Mouse (Mus musculus): ENCODE data around the gene Sirt4.

The Sirt4 gene

DNA sequence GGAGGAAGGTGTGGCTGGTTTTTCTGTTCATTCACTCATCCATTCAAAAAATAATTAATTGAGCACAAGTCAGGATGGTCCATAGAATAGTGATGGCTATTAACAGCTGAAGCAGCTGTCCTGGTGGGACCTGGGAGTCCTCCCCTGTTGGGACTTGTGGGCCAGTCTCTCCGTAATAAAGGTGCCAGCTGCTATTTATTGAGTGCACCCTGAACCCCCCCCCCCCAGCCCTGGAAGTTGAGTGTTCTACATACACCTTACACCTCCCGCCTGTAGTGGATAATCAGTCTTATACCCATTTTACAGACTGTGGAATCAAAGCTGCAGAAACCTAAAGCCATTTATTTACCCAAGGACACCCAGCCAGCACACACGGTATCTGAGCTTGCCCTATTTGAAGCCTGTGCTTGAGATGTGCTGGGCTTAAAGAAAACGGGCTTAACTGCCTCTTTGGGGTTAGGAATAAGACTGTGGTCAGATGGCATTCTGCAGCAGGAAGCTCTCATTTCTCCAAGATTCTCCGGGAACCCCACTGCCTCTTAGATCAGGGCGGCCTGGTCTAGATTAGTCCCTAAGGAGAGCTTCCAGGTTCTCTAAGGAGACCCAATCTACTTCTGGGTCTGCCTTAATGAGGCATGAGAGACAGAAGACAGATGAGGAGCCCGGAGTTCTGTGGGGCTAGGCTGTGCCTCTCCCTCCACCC lies 47.1 kb downstream of the Sirt4 start:
- no peak for DNase-seq (ENCODE audit: extremely low read depth, insufficient read length, low spot score)

DNA sequence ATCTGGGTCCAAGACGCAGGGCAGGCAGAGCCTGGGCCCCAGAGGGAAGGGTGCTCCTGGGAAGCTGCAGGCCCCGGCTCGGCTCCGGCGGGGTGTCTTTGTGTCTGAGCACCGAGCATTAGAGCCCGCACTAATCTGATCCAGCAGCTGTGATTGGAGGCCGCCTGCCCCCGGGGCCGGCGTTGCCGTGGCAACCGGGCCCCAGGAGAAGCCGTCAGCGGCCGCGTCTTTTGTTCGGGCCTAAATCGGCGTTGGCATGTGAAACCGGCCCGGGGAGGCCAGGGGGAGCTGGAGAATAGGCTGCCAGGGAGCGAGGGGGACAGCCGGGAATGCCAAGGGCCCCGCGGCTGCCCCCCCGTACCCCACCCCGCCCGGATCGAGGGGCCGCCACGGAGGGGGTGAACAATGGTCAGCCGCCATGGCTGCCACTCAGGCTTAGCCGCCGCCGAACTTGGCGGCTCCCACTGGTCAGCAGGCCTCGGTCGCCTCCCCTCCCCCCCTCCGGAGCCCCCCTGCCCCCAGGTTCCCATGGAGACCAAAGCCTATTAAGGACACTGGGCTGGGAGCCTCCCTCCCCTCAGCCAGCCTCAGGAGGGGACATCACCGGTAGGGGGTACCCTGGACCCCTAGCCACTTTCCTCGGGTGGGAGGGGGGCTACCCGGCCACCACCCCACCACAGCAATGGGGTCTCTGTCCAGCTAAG lies 48.0 kb downstream of the Sirt4 start:
- no peak for DNase-seq (ENCODE audit: extremely low read depth, insufficient read length, low spot score)

DNA sequence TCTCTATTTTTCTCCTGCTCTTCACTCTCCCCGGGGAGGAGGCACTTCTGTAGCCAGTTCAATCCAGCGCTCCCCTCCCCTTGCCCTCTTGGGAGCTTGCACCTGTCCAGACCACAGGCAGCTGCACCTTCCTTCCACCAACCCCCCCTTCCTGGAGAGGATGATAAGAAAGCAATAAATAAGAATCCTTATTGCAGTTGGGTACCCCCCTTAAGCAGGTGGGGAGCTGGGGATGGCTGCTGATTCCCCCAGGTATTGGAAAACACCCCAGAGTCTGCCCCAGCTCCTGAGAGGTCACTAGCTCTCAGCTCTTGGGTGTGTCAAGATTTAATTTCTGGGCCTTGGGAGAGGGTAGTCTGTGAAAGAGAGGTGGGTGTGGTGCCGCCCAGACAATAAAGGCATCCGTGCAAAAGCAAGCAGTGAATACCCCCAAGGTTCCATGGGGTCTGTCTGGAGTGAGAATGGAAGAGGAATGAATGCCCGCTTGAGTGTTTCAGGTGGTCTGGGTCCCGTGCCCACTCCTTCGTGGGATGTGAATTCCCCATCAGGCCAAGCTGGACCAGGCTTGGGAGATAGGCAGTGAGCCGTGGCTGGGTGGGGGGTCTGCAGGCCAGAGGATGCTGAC lies 48.7 kb downstream of the Sirt4 start:
- DNase-seq (ENCODE audit: extremely low read depth, insufficient read length, low spot score) = no peak

DNA sequence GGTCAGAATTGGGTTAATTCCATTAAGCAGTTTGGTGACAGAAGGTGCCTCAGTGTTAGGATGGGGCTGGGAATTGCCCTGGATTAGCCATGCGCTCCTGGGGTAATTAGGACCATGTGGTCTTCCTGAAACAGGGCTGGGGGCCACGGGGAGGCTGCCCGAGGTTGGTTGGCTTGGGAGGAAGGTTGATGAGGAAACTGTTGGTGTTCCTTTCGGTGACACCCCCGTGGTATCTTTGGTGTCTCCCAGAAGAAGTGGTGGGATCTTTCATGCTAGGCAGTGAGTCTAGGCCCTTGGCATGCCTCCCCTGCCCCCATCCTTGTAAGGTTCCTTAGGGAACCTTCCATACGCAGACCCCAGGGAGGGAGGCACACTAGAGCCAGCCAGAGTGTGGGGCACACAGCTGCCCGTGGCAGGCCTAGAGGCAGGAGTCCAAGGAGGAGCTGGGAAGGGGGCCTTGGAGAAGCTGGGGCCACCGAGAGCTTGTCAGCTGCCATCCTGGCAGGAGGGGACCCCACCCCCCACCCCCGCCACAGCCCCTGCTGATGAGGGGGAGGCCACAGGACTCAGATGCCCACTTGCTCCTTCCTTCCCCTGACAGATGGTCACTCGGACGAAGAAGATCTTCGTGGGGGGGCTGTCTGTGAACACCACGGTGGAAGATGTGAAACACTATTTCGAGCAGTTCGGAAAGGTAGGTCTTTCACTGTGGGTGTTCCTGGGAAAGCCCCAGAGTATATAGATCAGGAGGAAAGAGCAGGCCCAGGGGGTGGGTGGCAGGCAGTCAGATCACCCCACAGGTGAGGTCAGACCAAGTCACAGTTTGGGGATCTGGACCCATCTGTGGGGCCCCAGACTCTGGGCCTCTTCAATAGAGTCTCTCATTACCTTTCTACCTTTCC lies 49.4 kb downstream of the Sirt4 start:
- DNase-seq (ENCODE audit: extremely low read depth, insufficient read length, low spot score) = no peak

DNA sequence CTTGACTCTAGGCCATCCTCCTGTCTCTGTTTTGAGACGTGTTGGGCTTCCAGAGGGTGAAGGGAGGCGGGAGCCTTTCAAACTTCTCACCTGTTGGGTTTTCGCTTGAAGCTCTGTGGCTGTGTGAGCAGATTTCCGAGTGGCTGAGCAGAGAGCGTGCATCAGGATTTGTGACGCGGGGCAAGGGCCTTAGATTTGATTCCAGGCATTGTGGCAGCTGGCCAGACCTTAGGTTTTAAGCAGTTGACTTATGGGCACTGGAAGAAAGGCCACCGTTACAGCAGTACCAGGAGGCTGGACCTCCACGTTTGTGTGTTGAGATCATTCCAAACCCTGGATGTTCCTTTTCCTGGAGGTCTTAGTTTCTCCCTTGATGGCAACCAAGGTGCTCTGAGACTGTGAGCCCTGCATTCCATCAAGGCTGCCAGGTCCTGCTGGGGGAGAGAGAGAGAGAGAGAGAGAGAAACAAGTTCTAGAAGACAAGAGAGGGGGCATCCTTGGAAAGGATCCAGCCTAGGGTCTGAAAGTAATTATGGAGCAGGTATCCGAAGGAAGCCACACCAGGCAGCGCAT lies 50.2 kb downstream of the Sirt4 start:
- no peak for DNase-seq (ENCODE audit: extremely low read depth, insufficient read length, low spot score)

DNA sequence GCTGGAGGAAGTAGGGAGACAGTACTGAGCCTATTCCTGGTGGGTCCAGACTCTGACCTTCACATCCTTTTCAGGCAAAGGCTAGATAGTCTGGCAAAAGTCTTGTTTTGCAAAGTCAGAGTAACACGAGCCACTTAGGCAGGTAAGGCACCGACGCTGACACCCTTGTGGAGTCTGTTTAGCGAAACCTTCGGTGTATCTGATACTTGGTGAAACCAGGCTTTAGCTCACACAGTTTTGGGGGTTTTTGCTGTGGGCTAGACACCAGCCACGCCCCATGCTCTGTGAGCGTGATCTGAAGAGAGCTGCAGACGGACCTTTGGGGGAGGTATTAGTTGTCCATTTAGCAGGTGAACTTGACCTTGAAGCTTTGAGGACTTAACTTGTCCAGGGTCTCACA lies 51.3 kb downstream of the Sirt4 start:
- no peak for DNase-seq (ENCODE audit: extremely low read depth, insufficient read length, low spot score)

DNA sequence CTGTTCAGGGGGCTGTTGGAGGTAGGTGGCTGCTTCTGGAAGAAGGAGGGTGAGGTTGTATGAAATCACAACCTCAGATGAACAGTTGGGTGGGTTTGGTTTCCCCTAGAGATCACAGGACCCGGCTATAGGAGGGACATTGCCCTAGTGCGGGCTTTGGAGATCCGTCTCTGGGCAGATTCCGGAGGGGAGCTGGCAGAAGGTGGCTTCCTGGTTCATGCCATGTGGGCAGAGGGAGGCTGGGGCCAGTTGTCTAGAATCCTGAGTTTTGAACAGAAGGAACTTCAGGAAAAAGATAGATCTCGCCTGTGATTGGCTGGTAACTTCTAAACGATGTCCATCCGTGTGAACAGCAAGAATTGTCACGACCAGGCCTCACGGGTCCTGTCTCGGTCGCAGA lies 52.1 kb downstream of the Sirt4 start:
- DNase-seq (ENCODE audit: extremely low read depth, insufficient read length, low spot score) = no peak

DNA sequence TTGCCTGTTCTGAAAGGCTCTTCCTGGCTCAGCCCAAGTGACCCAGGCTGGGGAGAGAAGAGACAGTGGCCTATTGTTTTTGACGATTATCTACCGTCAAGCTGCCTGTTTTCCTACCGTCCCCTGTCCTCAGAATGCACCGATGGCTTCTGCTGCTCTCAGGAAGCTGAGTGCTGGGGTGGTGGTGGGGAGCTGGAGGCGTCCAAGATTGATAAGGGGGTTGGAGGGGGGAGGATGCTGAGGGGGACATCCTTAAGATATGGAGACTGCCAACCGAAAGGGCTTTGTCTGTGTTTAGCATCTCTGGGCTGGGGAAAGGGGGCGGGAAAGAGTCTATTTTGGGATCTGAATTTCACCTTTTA lies 52.6 kb downstream of the Sirt4 start:
- no peak for DNase-seq (ENCODE audit: extremely low read depth, insufficient read length, low spot score)

DNA sequence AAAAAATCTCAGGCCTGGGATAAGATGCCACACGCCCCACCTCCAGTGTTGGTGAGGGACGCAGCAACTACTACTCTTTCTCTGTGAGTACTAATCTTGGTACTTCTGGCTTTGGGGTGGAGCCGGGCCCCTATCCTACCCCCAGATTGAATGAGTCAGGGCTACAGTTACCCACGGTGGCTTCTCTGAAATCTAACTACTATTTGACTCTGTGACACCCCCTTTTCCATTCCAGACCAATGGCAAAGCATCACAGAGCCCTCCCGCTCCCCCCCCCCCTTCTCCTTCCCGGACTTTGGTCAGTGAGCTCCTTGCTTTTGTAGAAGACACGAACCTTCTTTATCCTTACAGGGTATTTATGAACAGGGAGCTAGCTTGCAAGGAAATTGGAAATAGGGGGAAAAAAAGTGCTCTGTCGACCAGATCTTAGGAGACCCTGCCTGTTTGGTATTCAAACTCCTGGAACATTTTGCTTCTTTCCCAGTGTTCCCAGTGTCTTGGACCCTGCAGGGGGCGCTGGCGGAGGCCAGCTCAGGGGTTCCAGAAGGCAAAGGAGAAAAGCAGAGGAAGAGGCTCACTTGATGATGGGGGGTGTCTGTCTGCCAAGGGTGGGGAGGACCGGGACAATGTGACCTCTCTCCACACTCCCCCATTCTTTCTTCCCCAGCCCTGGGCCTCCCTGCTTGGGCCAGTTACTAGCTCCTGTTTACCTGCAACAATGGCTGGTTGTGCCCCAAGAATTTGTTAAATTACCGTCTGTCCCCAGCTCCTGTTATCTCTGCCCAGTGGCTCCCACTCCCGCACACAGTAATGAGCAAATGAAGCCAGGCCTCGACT lies 53.2 kb downstream of the Sirt4 start:
- no peak for DNase-seq (ENCODE audit: extremely low read depth, insufficient read length, low spot score)

DNA sequence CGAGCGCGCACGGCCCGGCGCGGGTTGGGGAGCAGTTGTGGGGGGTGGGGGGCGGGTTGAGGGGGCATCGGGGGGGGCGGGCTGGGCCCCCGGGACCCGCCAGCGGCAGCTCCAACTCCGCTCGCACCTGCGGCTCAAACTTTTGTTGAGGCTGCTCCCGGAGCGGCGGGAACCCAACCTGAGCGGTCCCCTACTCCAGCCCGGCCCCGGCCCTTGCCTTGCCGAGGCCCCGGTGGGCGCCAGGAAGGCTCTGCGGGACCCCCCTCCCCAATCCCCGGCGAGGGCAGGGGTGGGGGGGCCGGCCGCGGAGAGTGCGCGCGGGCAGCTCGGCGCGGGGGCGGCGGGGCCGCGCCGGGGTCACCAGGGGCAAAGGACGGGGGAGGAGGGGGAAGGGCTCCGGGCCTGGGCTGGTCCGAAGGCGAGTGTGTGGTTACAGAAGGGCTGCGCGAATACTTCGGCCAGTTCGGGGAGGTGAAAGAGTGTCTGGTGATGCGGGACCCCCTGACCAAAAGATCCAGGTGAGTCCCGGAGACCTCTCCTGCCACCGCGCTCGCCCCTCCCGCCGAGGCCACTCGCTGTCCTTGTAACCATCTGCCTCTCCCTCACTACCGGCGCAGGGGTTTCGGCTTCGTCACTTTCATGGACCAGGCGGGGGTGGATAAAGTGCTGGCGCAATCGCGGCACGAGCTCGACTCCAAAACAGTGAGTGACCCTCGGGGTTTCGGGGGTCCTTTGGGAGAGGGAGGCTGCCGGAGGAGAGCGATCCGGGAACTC lies 54.2 kb downstream of the Sirt4 start:
- DNase-seq (ENCODE audit: extremely low read depth, insufficient read length, low spot score) = no peak

DNA sequence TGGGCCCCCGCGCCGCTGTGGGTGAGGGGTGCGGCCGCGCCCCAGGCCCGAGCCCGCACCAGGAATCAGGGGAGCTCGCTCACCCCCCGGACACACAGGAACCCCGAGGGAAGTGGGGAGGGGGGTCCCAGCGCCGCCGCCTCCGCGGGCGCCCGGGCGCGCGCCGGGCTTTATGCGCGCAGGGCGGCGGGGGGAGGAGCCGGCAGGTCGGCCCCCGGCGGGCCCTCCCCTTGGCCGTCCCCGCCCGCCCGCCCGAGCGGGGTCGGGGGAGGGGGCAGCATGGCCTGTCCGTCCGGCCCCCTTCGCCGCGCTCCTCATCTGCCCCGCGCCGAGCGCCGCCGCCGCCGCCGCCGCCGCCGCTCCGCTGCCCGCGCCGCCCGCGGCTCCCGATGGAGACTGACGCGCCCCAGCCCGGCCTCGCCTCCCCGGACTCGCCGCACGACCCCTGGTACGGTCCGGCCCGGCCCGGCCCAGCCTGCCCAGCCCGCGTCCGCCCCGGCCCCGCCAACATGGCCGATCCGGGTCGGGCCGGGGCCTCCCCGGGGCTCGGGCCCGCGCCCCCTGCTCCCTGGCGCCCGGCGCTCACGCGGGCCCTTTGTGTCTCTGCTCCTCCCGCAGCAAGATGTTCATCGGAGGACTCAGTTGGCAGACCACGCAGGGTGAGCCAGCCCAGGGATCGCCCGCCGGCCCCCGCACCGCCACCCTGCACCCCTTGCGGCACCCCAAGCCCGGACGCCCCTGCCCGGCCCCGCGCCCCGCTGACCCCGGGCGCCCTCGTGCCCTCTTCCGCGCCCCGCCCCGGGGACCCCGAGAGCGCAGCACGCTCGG lies 55.0 kb downstream of the Sirt4 start, which contains the start of gene Msi1:
Msi1 (plus strand) TSS at position 241 of the 828 bp plus-strand sequence.
- DNase-seq (ENCODE audit: extremely low read depth, insufficient read length, low spot score) = no peak

DNA sequence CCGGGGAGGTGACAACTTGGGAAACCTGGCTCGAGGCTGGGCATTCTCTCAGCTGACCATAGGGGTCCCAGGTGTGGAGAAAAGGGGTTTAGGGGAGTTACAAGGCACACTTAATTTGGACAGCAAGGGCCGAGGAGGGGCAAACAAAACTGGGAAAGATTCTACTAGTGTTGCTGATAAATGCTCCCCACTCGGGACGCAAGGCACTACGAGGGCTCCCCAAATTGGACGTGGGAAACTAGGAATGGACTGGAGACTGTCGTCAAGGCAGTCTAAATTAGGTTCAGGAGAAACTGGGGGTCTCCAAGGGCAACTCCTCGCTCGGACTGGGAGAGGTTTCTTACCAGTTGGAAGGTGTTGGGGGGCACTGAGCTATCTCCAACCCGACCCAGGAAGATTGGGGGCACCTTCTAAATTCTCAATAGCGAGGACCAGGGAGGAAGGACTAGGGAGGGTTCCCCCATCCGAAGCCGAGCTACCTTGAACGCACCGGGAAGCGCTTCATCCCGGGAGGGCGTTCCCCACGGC lies 55.6 kb downstream of the Sirt4 start:
- no peak for DNase-seq (ENCODE audit: extremely low read depth, insufficient read length, low spot score)
